Mouse (Mus musculus) brain, embryonic 14.5 days (tissue): ENCODE results near the gene Gm35315. TPM values are rescaled to one million over a fixed set of nuclear protein-coding genes. Genes with fewer than 3 reads are reported as not detected.

Source experiments
- DNase-seq: peaks from one replicate; pipeline ENCODE4 v3.0.0-alpha.2; 2011; ENCODE audit warnings: low read depth
- CTCF ChIP-seq: fragments of 200-500 bp; IDR thresholded peaks from 2 replicates; pipeline ENCODE4 v1.5.1; 2012; ENCODE audit warnings: inconsistent platforms, mild to moderate bottlenecking, moderate library complexity, borderline replicate concordance; ENCODE audit not compliant: insufficient read depth, insufficient read length; ENCODE audit errors: extremely low read depth
- POLR2A ChIP-seq: fragments of 200-500 bp; IDR thresholded peaks from 2 replicates; pipeline ENCODE4 v1.6.1; 2012; ENCODE audit warnings: mild to moderate bottlenecking, inconsistent platforms, borderline replicate concordance; ENCODE audit not compliant: poor library complexity, insufficient read depth, insufficient read length, severe bottlenecking; ENCODE audit errors: extremely low read depth
- polyA plus RNA-seq: library from polyadenylated mRNA; depleted of rRNA; stranded (reverse); fragments of >200 nt; gene quantifications from 2 replicates; pipeline ENCODE4 v1.2.3, GENCODE M21; 2012

The Gm35315 gene
- polyA plus RNA-seq, 1 experiment = 0.42 TPM

- no peak for DNase-seq
- TF ChIP-seq POLR2A (no peak), CTCF (no peak)
These were observed 12.8 kb upstream of the Gm35315 start for GRCm38 (mm10) chr5:110106901-110107564.

GRCm38 (mm10) chr5:110106140-110106871 is 12.1 kb upstream of the Gm35315 start:
- no peak for DNase-seq
- no peak for TF ChIP-seq POLR2A
- TF ChIP-seq CTCF = no peak

- DNase-seq = no peak
These were observed 10.6 kb upstream of the Gm35315 start for GRCm38 (mm10) chr5:110104616-110105380.

GRCm38 (mm10) chr5:110103901-110104615 is 9.8 kb upstream of the Gm35315 start:
- no peak for DNase-seq
- TF ChIP-seq POLR2A (no peak), CTCF (no peak)

More at GRCm38 (mm10) chr5:110104616-110105380, 10.6 kb upstream of the Gm35315 start:
- no peak for TF ChIP-seq POLR2A
- TF ChIP-seq CTCF = no peak

- no peak for TF ChIP-seq POLR2A
- no peak for TF ChIP-seq CTCF
- no peak for DNase-seq
These were observed 8.8 kb upstream of the Gm35315 start for GRCm38 (mm10) chr5:110102853-110103625.

GRCm38 (mm10) chr5:110102429-110102828 is 8.2 kb upstream of the Gm35315 start:
- TF ChIP-seq CTCF (no peak), POLR2A (no peak)
- no peak for DNase-seq

GRCm38 (mm10) chr5:110101716-110102347 is 7.6 kb upstream of the Gm35315 start:
- peak; percentile 76 for DNase-seq
- TF ChIP-seq POLR2A = no peak
- TF ChIP-seq CTCF = no peak

GRCm38 (mm10) chr5:110100921-110101631 is 6.9 kb upstream of the Gm35315 start:
- TF ChIP-seq POLR2A (no peak), CTCF (no peak)
- peak; percentile 36 for DNase-seq
